ENCODE assay signal across 7 mouse cellular contexts in genomic region chr14:55781310-55781709, GRCm38 (mm10). TPM values are rescaled to one million over a fixed set of nuclear protein-coding genes. Genes with fewer than 3 reads are reported as not detected.
DNase-seq lines count a peak whose midpoint lies in the region; TF ChIP-seq lines count a peak whose summit lies in the region.

No protein-coding gene starts in this region.

- peak overlapping the region; percentile 25 for H3K4me3 ChIP-seq in forebrain, embryonic 10.5 days

- H3K9me3 ChIP-seq in forebrain, embryonic 10.5 days: no peaks in the 10 kb centered on the region

- peaks cover 75% of the 10 kb centered on the region for H3K27me3 ChIP-seq in forebrain, embryonic 10.5 days (ENCODE audit: poor library complexity, severe bottlenecking)

- TF ChIP-seq CTCF in brain, embryonic 14.5 days (IDR thresholded peaks at IDR 0.05; ENCODE audit: borderline replicate concordance, extremely low read depth, insufficient read depth, insufficient read length): peak; percentile 96

- 17% methylated on average over 14 of the region's 14 CpGs for WGBS in forebrain, embryonic 10.5 days

- H3K4me1 ChIP-seq in forebrain, embryonic 10.5 days: peaks cover 48% of the 10 kb centered on the region

- H3K27ac ChIP-seq in forebrain, embryonic 10.5 days: no peak overlapping the region

- peak; percentile 80 for DNase-seq in MN1 (ENCODE audit: low spot score)
- DNase-seq in brain, embryonic 14.5 days (ENCODE audit: low read depth): peak; percentile 90
- DNase-seq in forebrain, embryonic 10.5 days (ENCODE audit: extremely low spot score, low spot score): peak; percentile 63
- peak; percentile 73 for DNase-seq in heart, postnatal 4 days
- peak; percentile 48 to 75 for DNase-seq in layer of hippocampus, adult 18-20 months (ENCODE audit: low spot score in 2 of 2)
- DNase-seq in lung, postnatal 14 days: peak; percentile 74
- peak; percentile 61 for DNase-seq in retina, postnatal 7 days (ENCODE audit: low read depth, low spot score)

- H3K36me3 ChIP-seq in forebrain, embryonic 10.5 days (replicated peaks): no peaks in the 10 kb centered on the region

- no peak for TF ChIP-seq POLR2A in brain, embryonic 14.5 days (IDR thresholded peaks at IDR 0.05; ENCODE audit: borderline replicate concordance, extremely low read depth, insufficient read depth, insufficient read length, poor library complexity, severe bottlenecking)

RNA-seq across cellular contexts. Expression of gene Adcy4, which starts 2.6 kb away (rescaled TPM):
- polyA plus RNA-seq in brain, embryonic 14.5 days (2012; rRNA removed): 3.5 and 7.8 TPM in 2 replicates
- polyA plus RNA-seq in forebrain, embryonic 10.5 days (2016; fragmentation: Nextera tagmentation; extraction: Ambion mirVana): 4.6 and 5.4 TPM in 2 replicates
- total RNA-seq in heart, postnatal 4 days (2021): 10 to 100 TPM; 18.9 to 22.3 TPM
- total RNA-seq in layer of hippocampus, adult 18-20 months (2021): 1 to 10 TPM; 3.1 to 4.4 TPM

RNA-seq across cellular contexts. Expression of gene Ripk3, which starts 7.4 kb away (rescaled TPM):
- polyA plus RNA-seq in brain, embryonic 14.5 days (2012; rRNA removed): 2.5 and 2.6 TPM in 2 replicates
- 8.0 and 10.2 TPM in 2 replicates for polyA plus RNA-seq in forebrain, embryonic 10.5 days (2016; fragmentation: Nextera tagmentation; extraction: Ambion mirVana)
- total RNA-seq in heart, postnatal 4 days (2021): 10 to 100 TPM; 10.6 to 14.0 TPM
- 1 to 10 TPM in 1 of 2 experiments, under 1 TPM in 1; 0.52 to 1.1 TPM for total RNA-seq in layer of hippocampus, adult 18-20 months (2021)

RNA-seq across cellular contexts. Expression of gene Ltb4r1, which starts 15.5 kb away (rescaled TPM):
- 0.45 and 0.71 TPM in 2 replicates for polyA plus RNA-seq in brain, embryonic 14.5 days (2012; rRNA removed)
- 0.26 TPM in 2 replicates for polyA plus RNA-seq in forebrain, embryonic 10.5 days (2016; fragmentation: Nextera tagmentation; extraction: Ambion mirVana)
- under 1 TPM; 0.50 TPM for total RNA-seq in heart, postnatal 4 days (2021)
- under 1 TPM in 1 of 2 experiments, not detected in 1; 0.45 TPM for total RNA-seq in layer of hippocampus, adult 18-20 months (2021)

RNA-seq across cellular contexts. Expression of gene Ltb4r2, which starts 20.1 kb away (rescaled TPM):
- 0.29 and 0.38 TPM in 2 replicates for polyA plus RNA-seq in brain, embryonic 14.5 days (2012; rRNA removed)
- 0.19 and 0.28 TPM in 2 replicates for polyA plus RNA-seq in forebrain, embryonic 10.5 days (2016; fragmentation: Nextera tagmentation; extraction: Ambion mirVana)
- under 1 TPM; 0.11 to 0.26 TPM for total RNA-seq in heart, postnatal 4 days (2021)
- total RNA-seq in layer of hippocampus, adult 18-20 months (2021): under 1 TPM; 0.12 to 0.13 TPM

RNA-seq across cellular contexts. Expression of gene Cideb, which starts 23.1 kb away (rescaled TPM):
- 0.60 and 0.76 TPM in 2 replicates for polyA plus RNA-seq in brain, embryonic 14.5 days (2012; rRNA removed)
- 0.33 TPM in 1 of 2 replicates, not detected in the other for polyA plus RNA-seq in forebrain, embryonic 10.5 days (2016; fragmentation: Nextera tagmentation; extraction: Ambion mirVana)
- total RNA-seq in heart, postnatal 4 days (2021): 1 to 10 TPM; 1.2 to 2.2 TPM
- 1 to 10 TPM; 1.7 to 2.2 TPM for total RNA-seq in layer of hippocampus, adult 18-20 months (2021)

Comparison
In these comparisons a context has a peak if more than half of its experiments do, and no peak if none do; other contexts are left out.
1. RNA of gene Ripk3, which starts 7.4 kb away (total RNA-seq): 10.6 to 14.0 TPM in heart, postnatal 4 days; 0.52 to 1.1 TPM in layer of hippocampus, adult 18-20 months; every median in the first group is over 4 times any median in the second.
2. Peak in every context shown above with its lines, with median percentiles within 50 percentile points of each other: DNase-seq.